Mouse (Mus musculus): Measurements from ENCODE around the gene Sox5. TPM values are rescaled to one million over a fixed set of nuclear protein-coding genes. Genes with fewer than 3 reads are reported as not detected.

Gene Sox5
- total and polyA plus RNA-seq, 3 experiments = 1.7 to 3.4 (median 2.4) TPM

GRCm38 (mm10) chr6:144547141-144547540 lies 234.6 kb downstream of the Sox5 start:
- Histone ChIP-seq H3K4me3 (no peak overlapping the region), H3K27me3 (ENCODE audit: control insufficient read depth, insufficient read depth, low read length) (no peaks in the 10 kb centered on the region), H3K79me2 (replicated peaks; ENCODE audit: control insufficient read depth, insufficient read depth, low read length) (no peaks in the 10 kb centered on the region), H3K27ac (no peak overlapping the region), H3K36me3 (ENCODE audit: control insufficient read depth, insufficient read depth, low read length) (no peaks in the 10 kb centered on the region), H3K9ac (ENCODE audit: low read depth, low read length) (no peak overlapping the region), H3K4me1 (ENCODE audit: control insufficient read depth, insufficient read depth, low read length) (no peaks in the 10 kb centered on the region)
- TF ChIP-seq CTCF (IDR thresholded peaks at IDR 0.05) (0 out of 2 replicates have a peak, but pooled peaks have one; percentile 11), EP300 (IDR thresholded peaks at IDR 0.05; ENCODE audit: insufficient read depth, low read depth, low read length) (no peak), POLR2A (IDR thresholded peaks at IDR 0.05; ENCODE audit: insufficient read depth, low read depth, low read length) (no peak)
- intact Hi-C loops (cut with DNase I) = no loop called here
- no peak for DNase-seq

- intact Hi-C loops (cut with DNase I) = no loop called here
Measured at GRCm38 (mm10) chr6:144545549-144545948, 236.2 kb downstream of the Sox5 start.

GRCm38 (mm10) chr6:144541316-144541715 lies 240.5 kb downstream of the Sox5 start:
- H3K4me3 ChIP-seq = no peak overlapping the region
- 92% methylated on average over 9 of the region's 9 CpGs for WGBS
- no peaks in the 10 kb centered on the region for H3K36me3 ChIP-seq (ENCODE audit: control insufficient read depth, insufficient read depth, low read length)
- intact Hi-C loops (cut with DNase I) = no loop called here
- no peaks in the 10 kb centered on the region for H3K4me1 ChIP-seq (ENCODE audit: control insufficient read depth, insufficient read depth, low read length)
- TF ChIP-seq POLR2A (IDR thresholded peaks at IDR 0.05; ENCODE audit: insufficient read depth, low read depth, low read length) (no peak), EP300 (IDR thresholded peaks at IDR 0.05; ENCODE audit: insufficient read depth, low read depth, low read length) (no peak), CTCF (IDR thresholded peaks at IDR 0.05) (no peak)
- no peaks in the 10 kb centered on the region for H3K79me2 ChIP-seq (replicated peaks; ENCODE audit: control insufficient read depth, insufficient read depth, low read length)
- H3K27ac ChIP-seq = no peak overlapping the region
- H3K27me3 ChIP-seq (ENCODE audit: control insufficient read depth, insufficient read depth, low read length) = no peaks in the 10 kb centered on the region
- no peak for DNase-seq
- H3K9ac ChIP-seq (ENCODE audit: low read depth, low read length) = no peak overlapping the region

More at GRCm38 (mm10) chr6:144545549-144545948, 236.2 kb downstream of the Sox5 start:
- H3K79me2 ChIP-seq (replicated peaks; ENCODE audit: control insufficient read depth, insufficient read depth, low read length) = no peaks in the 10 kb centered on the region
- no peaks in the 10 kb centered on the region for H3K27me3 ChIP-seq (ENCODE audit: control insufficient read depth, insufficient read depth, low read length)
- TF ChIP-seq POLR2A (IDR thresholded peaks at IDR 0.05; ENCODE audit: insufficient read depth, low read depth, low read length) = no peak
- no peak for TF ChIP-seq EP300 (IDR thresholded peaks at IDR 0.05; ENCODE audit: insufficient read depth, low read depth, low read length)
- TF ChIP-seq CTCF (IDR thresholded peaks at IDR 0.05) = no peak
- H3K36me3 ChIP-seq (ENCODE audit: control insufficient read depth, insufficient read depth, low read length) = no peaks in the 10 kb centered on the region
- 84% methylated on average over 8 of the region's 8 CpGs for WGBS
- DNase-seq = no peak
- H3K9ac ChIP-seq (ENCODE audit: low read depth, low read length) = no peak overlapping the region
- no peak overlapping the region for H3K4me3 ChIP-seq
- no peak overlapping the region for H3K27ac ChIP-seq
- H3K4me1 ChIP-seq (ENCODE audit: control insufficient read depth, insufficient read depth, low read length) = no peaks in the 10 kb centered on the region

GRCm38 (mm10) chr6:144539439-144540192 lies 242.2 kb downstream of the Sox5 start:
- 76% methylated on average over 18 of the region's 18 CpGs for WGBS
- Histone ChIP-seq H3K9ac (ENCODE audit: low read depth, low read length) (no peak overlapping the region), H3K4me1 (ENCODE audit: control insufficient read depth, insufficient read depth, low read length) (no peaks in the 10 kb centered on the region), H3K79me2 (replicated peaks; ENCODE audit: control insufficient read depth, insufficient read depth, low read length) (no peaks in the 10 kb centered on the region), H3K27me3 (ENCODE audit: control insufficient read depth, insufficient read depth, low read length) (no peaks in the 10 kb centered on the region), H3K27ac (no peak overlapping the region), H3K4me3 (no peak overlapping the region), H3K36me3 (ENCODE audit: control insufficient read depth, insufficient read depth, low read length) (no peaks in the 10 kb centered on the region)
- no peak for DNase-seq
- no peak for TF ChIP-seq POLR2A (IDR thresholded peaks at IDR 0.05; ENCODE audit: insufficient read depth, low read depth, low read length)
- intact Hi-C loops (cut with DNase I) = no loop called here

- DNase-seq = no peak
- H3K9ac ChIP-seq (ENCODE audit: low read depth, low read length) = no peak overlapping the region
- no peak overlapping the region for H3K27ac ChIP-seq
- 73% methylated on average over 11 of the region's 11 CpGs for WGBS
- no peaks in the 10 kb centered on the region for H3K4me1 ChIP-seq (ENCODE audit: control insufficient read depth, insufficient read depth, low read length)
- H3K36me3 ChIP-seq (ENCODE audit: control insufficient read depth, insufficient read depth, low read length) = no peaks in the 10 kb centered on the region
- no peaks in the 10 kb centered on the region for H3K79me2 ChIP-seq (replicated peaks; ENCODE audit: control insufficient read depth, insufficient read depth, low read length)
- intact Hi-C loops (cut with DNase I) = no loop called here
- H3K4me3 ChIP-seq = no peak overlapping the region
- TF ChIP-seq EP300 (IDR thresholded peaks at IDR 0.05; ENCODE audit: insufficient read depth, low read depth, low read length) = no peak
- TF ChIP-seq CTCF (IDR thresholded peaks at IDR 0.05) = no peak
- TF ChIP-seq POLR2A (IDR thresholded peaks at IDR 0.05; ENCODE audit: insufficient read depth, low read depth, low read length) = no peak
- no peaks in the 10 kb centered on the region for H3K27me3 ChIP-seq (ENCODE audit: control insufficient read depth, insufficient read depth, low read length)
Measured at GRCm38 (mm10) chr6:144523479-144523878, 258.3 kb downstream of the Sox5 start.

GRCm38 (mm10) chr6:144518811-144519210 lies 263.0 kb downstream of the Sox5 start:
- 59% methylated on average over 2 of the region's 2 CpGs for WGBS
- Histone ChIP-seq H3K4me3 (no peak overlapping the region), H3K36me3 (ENCODE audit: control insufficient read depth, insufficient read depth, low read length) (no peaks in the 10 kb centered on the region), H3K27ac (no peak overlapping the region), H3K27me3 (ENCODE audit: control insufficient read depth, insufficient read depth, low read length) (no peaks in the 10 kb centered on the region), H3K4me1 (ENCODE audit: control insufficient read depth, insufficient read depth, low read length) (no peaks in the 10 kb centered on the region; the same call in 1 of the 2 replicates), H3K79me2 (replicated peaks; ENCODE audit: control insufficient read depth, insufficient read depth, low read length) (no peaks in the 10 kb centered on the region), H3K9ac (ENCODE audit: low read depth, low read length) (no peak overlapping the region)
- no peak for TF ChIP-seq POLR2A (IDR thresholded peaks at IDR 0.05; ENCODE audit: insufficient read depth, low read depth, low read length)
- no peak for TF ChIP-seq EP300 (IDR thresholded peaks at IDR 0.05; ENCODE audit: insufficient read depth, low read depth, low read length)
- TF ChIP-seq CTCF (IDR thresholded peaks at IDR 0.05) = no peak
- no peak for DNase-seq
- intact Hi-C loops (cut with DNase I) = no loop called here

Data from heart, adult 2 months (tissue).